Mouse (Mus musculus): ENCODE data around the gene Nrap. TPM values are rescaled to one million over a fixed set of nuclear protein-coding genes. Genes with fewer than 3 reads are reported as not detected.

Nrap gene
- total and polyA plus RNA-seq, 3 experiments: 0.08 to 0.11 TPM; not detected in 1

DNA sequence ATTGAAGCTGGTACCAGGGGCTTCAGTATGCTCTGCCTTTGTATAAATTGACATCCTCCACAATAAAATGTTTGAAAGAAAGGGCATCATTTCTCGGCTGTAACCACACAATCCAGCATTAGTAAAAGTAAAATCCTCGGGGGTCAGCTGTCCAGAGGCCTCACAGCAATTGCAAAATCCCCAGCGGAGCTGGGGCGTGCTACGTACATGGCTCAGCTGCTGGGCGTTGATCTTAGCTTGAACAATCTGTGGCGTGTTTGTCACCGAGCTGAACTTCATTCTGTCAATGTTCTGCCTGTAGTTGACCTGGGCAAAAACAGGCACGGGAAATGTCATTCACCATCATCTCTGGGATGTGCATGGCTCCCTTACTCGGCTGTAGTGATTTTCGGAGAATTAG, 23.7 kb downstream of the Nrap start:
- TF ChIP-seq ZMIZ1 (IDR thresholded peaks at IDR 0.05; ENCODE audit: low read depth, low read length) (no peak), NELFE (IDR thresholded peaks at IDR 0.05; ENCODE audit: low read depth, low read length) (no peak), SMC3 (IDR thresholded peaks at IDR 0.05; ENCODE audit: low read depth, low read length) (no peak), ETS1 (IDR thresholded peaks at IDR 0.05; ENCODE audit: low read depth, low read length) (no peak)
- no peak overlapping the region for H3K4me3 ChIP-seq (ENCODE audit: control insufficient read depth in 1 of 2, insufficient read depth in 1 of 2, low read depth in 2 of 2, low read length in 2 of 2)

DNA sequence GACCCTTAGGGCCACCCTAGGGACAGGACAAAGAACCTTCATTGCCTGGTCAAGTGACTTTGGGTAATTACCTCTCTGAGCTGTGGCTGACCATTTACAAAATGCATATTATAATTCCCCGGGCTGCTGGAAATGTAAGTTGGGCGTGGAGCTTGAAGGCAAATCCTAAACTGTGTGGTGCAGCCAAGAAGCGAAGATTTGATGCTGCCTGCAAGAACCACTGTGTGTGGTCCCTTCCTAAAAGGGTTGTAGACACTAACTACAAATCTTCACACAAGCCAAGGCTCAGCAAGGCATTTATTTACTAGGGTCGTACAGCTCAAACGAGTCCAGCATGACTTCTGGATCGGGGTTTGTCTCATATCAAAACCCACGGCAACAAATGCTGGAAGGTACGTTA, 25.3 kb downstream of the Nrap start:
- Histone ChIP-seq H3K9me3 (replicated peaks; ENCODE audit: insufficient read depth, low read length) (no peaks in the 10 kb centered on the region), H3K27me3 (ENCODE audit: control insufficient read depth in 1 of 2, insufficient read depth in 2 of 2, low read length in 2 of 2) (peaks cover 0 to 6% of the 10 kb centered on the region in 2 experiments; a peak in 1 of 4 replicates), H3K27ac (ENCODE audit: control insufficient read depth, low read depth, low read length) (no peak overlapping the region), H3K4me3 (ENCODE audit: control insufficient read depth in 1 of 2, insufficient read depth in 1 of 2, low read depth in 2 of 2, low read length in 2 of 2) (no peak overlapping the region), H3K9ac (ENCODE audit: control insufficient read depth, low read depth, low read length, poor library complexity, severe bottlenecking) (no peak overlapping the region), H3K36me3 (ENCODE audit: control insufficient read depth in 1 of 2, insufficient read depth in 2 of 2, low read length in 2 of 2) (no peaks in the 10 kb centered on the region), H3K4me1 (ENCODE audit: control insufficient read depth in 1 of 2, insufficient read depth in 2 of 2, low read length in 2 of 2) (no peaks in the 10 kb centered on the region), H3K79me2 (ENCODE audit: control insufficient read depth, insufficient read depth, low read length, poor library complexity) (no peaks in the 10 kb centered on the region)
- TF ChIP-seq MYC (IDR thresholded peaks at IDR 0.05; ENCODE audit: low read depth, low read length) (no peak), MAFK (IDR thresholded peaks at IDR 0.05; ENCODE audit: borderline replicate concordance, low read depth, low read length) (no peak), UBTF (IDR thresholded peaks at IDR 0.05; ENCODE audit: borderline replicate concordance, insufficient read depth, low read depth, low read length) (no peak), RAD21 (IDR thresholded peaks at IDR 0.05; ENCODE audit: low read depth, low read length) (no peak), CHD2 (IDR thresholded peaks at IDR 0.05; ENCODE audit: low read length) (no peak), ELF1 (IDR thresholded peaks at IDR 0.05; ENCODE audit: low read depth, low read length) (no peak), MYB (IDR thresholded peaks at IDR 0.05; ENCODE audit: low read depth, low read length) (no peak), MXI1 (IDR thresholded peaks at IDR 0.05; ENCODE audit: low read depth, low read length) (no peak), USF1 (IDR thresholded peaks at IDR 0.05; ENCODE audit: low read depth, low read length) (no peak)
- no peak for DNase-seq (ENCODE audit: low read depth, low spot score)

More for the DNA sequence above, 23.7 kb downstream of the Nrap start:
- Histone ChIP-seq H3K4me1 (ENCODE audit: control insufficient read depth in 1 of 2, insufficient read depth in 2 of 2, low read length in 2 of 2) (no peaks in the 10 kb centered on the region), H3K36me3 (ENCODE audit: control insufficient read depth in 1 of 2, insufficient read depth in 2 of 2, low read length in 2 of 2) (no peaks in the 10 kb centered on the region), H3K27ac (ENCODE audit: control insufficient read depth, low read depth, low read length) (no peak overlapping the region), H3K27me3 (ENCODE audit: control insufficient read depth in 1 of 2, insufficient read depth in 2 of 2, low read length in 2 of 2) (peaks cover 0 to 6% of the 10 kb centered on the region in 2 experiments; a peak in 1 of 4 replicates), H3K9me3 (replicated peaks; ENCODE audit: insufficient read depth, low read length) (no peaks in the 10 kb centered on the region), H3K79me2 (ENCODE audit: control insufficient read depth, insufficient read depth, low read length, poor library complexity) (no peaks in the 10 kb centered on the region), H3K9ac (ENCODE audit: control insufficient read depth, low read depth, low read length, poor library complexity, severe bottlenecking) (no peak overlapping the region)
- DNase-seq (ENCODE audit: low read depth, low spot score): no peak

DNA sequence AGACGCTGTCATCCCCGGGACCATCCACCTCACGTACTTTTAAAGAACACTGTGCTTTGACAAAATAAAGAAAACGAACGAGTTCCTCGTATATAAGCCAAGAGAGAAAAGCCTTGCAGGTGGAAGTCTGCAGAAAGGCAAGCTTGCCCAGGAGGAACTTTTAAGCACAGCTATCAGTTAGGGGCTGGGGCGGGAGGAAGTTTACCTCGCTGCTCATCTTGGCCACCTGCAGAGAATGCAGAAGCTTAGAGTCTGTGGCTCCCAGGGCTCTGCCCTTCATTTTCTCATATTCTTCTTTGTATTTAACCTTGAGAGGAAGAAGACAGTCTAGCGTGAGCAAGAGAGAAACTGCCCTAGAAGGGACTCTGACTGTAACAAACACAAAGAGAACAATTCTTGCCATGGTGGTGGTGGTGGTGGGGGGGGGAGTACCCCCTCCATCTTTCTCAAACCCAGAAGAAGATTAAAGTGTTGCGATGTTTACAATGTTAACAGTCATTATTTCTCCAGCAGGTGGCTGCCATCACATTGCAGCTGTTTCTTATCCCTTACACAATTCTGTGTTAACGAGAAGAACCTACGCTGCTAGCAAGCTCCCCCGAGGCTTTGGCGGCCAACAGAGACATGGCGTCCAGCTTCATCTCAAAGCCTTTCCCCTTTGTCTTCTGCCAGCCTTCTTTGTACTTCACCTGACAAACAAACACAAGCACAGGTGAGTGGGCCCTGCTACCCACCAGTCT, 25.9 kb downstream of the Nrap start:
- DNase-seq (ENCODE audit: low read depth, low spot score): peak; percentile 40
- Histone ChIP-seq H3K4me1 (ENCODE audit: control insufficient read depth in 1 of 2, insufficient read depth in 2 of 2, low read length in 2 of 2) (no peaks in the 10 kb centered on the region), H3K9me3 (replicated peaks; ENCODE audit: insufficient read depth, low read length) (no peaks in the 10 kb centered on the region), H3K9ac (ENCODE audit: control insufficient read depth, low read depth, low read length, poor library complexity, severe bottlenecking) (no peak overlapping the region), H3K27me3 (ENCODE audit: control insufficient read depth in 1 of 2, insufficient read depth in 2 of 2, low read length in 2 of 2) (peaks cover 0 to 6% of the 10 kb centered on the region in 2 experiments; a peak in 1 of 4 replicates), H3K36me3 (ENCODE audit: control insufficient read depth in 1 of 2, insufficient read depth in 2 of 2, low read length in 2 of 2) (no peaks in the 10 kb centered on the region), H3K4me3 (ENCODE audit: control insufficient read depth in 1 of 2, insufficient read depth in 1 of 2, low read depth in 2 of 2, low read length in 2 of 2) (no peak overlapping the region), H3K27ac (ENCODE audit: control insufficient read depth, low read depth, low read length) (no peak overlapping the region), H3K79me2 (ENCODE audit: control insufficient read depth, insufficient read depth, low read length, poor library complexity) (no peaks in the 10 kb centered on the region)
- TF ChIP-seq TBP (IDR thresholded peaks at IDR 0.05; ENCODE audit: low read depth, low read length) (peak; percentile 65; the same call in 1 of the 2 replicates), MAX (IDR thresholded peaks at IDR 0.05; ENCODE audit: low read length) (no peak)
